Mouse (Mus musculus): ENCODE data around the gene Acvrl1.

The Acvrl1 gene

DNA sequence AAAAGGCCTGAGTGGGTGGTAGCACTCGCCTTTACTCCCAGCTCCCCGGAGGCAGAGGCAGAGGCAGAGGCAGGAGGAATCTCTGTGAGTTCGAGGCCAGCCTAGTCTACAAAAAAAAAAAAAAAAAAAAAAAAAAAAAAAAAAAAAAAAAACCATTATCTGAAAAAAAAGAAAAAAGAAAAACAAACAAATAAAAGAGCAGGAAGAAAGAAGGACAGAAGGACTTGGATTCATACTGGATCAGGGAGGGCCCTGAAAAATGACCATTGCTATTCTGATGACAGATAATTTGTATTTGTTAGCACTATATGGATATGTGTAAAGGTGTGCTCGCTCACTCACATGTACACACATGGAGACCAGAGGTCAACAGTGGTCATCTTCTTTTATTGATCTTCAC is 43.0 kb downstream of the Acvrl1 start:
- no peak for DNase-seq

DNA sequence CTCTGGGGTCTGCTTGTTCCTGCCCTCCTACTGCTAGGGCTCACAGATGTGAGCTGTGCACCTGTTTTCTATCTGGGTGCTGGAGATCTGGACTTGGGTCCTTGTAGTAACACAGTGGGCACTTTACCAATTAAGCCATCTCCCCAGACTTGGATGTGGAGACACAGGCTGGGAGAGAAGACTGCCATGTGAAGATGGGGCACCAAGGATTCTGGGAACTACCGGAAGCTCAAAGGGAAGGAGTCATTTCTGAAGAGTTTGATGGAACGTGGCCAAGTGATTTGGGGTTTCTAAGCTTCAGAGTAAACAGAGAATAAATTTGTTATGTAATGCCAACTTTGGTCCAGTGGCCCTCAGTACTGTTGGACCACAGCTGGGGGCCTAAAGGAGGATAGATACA is 43.7 kb downstream of the Acvrl1 start:
- DNase-seq, result no peak

DNA sequence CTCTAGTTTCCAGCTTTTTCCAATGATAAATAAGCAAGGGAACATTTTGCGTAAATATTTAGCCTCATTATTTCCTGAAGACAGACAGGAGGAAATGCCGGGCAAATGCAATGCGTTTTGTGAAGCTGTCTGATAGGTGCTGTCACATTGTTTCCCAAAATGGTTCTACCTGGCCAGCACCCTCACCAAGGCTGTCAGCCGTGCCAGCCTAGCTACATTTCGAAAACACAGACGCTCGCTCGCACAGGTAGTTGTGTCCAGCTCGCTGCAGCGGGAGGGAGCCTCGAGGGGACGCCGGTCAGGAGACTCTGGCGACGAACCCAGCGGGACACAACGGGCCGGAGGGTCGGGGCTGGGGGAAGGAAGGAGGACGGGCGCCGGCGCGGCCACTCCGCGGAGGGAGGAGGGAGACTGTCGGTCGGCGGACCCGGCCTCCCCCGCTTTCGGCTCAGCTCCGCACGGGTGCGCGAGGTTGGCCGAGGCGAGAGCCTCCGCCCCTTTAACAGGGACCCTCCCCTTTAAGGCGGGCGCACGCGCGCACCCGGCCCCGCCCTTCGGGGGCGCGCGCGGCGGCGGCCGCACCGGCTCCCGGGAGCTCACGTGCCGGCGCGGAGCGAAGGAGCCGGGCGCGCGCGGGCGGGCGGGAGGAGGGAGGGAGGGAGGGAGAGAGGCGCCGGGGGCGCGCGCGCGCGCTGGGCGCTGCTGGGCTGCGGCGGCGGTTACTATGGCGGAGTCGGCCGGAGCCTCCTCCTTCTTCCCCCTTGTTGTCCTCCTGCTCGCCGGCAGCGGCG is 45.3 kb downstream of the Acvrl1 start, which contains the start of gene Acvr1b:
Gene Acvr1b, plus strand, starts transcription at position 647 of the 791 bp plus-strand sequence.
- peak; percentile 93 for DNase-seq

DNA sequence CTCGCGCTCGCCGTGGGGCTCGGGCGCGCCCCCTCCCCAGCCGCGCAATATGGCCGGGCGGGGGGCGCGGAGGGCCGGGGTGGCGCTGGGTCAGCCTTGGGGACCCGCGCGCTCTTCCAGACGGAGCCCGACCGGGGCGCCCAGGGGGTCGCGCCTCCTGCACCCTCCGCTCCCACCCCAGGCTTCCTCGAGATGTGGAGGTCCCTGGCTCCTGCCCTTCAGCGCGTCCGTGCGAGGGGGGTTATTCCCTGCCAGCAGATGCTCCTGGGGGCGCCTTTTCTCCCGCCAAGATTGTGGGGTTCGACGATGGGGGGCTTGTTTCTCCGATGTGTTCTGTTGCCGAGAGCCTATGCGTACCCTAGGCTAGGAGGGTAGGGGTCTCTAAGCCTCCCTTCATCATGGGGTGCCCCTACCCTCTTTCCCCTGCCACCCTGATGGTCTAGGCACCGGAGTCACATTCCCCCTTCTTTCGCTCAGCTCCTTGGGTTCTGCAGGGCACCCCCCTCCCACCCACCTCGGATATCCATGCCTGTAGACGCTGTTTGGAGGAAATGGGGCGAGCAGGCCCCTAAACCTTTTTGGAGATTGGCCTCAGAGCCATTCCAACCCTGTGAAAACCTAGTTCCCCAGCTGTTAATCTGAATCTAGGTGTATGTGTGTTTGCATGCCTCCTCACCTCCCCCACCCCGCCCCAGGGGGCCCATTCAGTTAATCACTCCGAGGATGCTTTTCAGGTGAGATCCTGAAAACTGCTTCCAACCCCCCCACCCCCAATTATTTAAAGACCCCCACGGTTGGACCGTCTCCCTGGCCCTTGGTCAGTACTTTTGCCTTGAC is 46.2 kb downstream of the Acvrl1 start:
- DNase-seq, result no peak

DNA sequence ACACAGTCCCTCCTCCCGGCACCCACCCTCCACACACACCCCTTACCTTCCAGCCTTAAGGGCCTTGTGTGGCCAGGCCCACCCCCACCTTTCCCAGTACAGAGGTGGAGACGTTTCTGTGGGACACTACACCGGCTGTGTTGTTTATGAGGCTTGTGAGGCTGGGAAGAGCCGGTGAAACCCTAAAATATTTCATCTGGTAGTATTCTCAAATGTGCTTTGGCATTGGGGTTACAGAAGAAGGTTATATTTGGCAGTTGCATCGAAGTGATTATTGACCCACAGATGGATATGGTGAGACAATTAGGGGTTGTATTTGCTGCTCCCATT is 46.8 kb downstream of the Acvrl1 start:
- DNase-seq, result no peak

DNA sequence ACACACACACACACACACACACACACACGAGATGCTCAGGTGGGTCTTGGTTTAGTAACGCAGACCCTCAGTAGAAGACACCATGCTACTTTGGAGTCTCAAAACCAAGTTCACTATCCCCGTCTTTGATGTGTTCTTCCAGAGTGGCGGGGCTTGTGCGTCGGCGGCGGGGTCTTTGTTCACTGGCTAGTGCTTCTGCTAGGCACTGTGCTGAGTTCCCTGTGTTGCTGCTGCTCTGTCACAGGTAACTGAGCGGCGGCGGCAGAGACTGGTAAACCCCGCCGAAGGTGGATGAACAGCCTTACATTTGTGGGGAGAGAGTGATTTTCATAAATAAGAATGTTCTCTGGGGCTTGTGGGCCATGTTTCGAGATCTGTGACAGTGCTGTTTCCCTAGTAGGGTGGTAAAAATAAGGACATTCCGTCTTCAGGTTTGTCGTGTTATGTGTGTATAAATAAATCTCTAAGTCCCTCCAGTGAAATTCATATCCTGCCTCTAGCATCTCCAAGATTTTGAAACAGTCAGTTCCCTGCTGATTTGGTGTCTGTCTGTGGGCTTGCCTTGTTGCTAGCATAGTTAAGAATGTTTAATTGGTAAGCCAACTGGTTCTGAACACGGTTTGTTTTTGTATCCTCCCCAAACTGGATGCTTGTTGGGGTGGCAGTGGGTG is 47.4 kb downstream of the Acvrl1 start:
- DNase-seq, result no peak

DNA sequence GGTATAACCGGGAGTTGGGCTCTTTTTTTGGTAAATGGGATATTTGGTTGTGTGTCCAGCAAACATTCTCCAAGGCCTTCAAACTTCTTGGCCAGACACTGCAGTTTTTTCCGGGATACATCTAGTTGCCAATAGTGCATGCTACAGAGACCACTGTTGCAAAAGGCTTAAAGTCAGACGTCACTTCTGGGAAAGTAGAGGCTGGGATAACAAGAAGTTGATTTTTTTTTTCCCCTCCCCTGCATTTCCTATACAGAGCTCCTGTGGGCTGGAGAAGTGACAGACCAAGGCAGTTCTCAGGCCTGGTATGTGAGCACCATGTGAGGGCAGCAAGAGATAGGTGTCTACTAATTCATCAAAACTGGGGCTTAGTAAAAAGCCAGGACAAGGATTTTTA is 48.0 kb downstream of the Acvrl1 start:
- DNase-seq, result no peak

DNA sequence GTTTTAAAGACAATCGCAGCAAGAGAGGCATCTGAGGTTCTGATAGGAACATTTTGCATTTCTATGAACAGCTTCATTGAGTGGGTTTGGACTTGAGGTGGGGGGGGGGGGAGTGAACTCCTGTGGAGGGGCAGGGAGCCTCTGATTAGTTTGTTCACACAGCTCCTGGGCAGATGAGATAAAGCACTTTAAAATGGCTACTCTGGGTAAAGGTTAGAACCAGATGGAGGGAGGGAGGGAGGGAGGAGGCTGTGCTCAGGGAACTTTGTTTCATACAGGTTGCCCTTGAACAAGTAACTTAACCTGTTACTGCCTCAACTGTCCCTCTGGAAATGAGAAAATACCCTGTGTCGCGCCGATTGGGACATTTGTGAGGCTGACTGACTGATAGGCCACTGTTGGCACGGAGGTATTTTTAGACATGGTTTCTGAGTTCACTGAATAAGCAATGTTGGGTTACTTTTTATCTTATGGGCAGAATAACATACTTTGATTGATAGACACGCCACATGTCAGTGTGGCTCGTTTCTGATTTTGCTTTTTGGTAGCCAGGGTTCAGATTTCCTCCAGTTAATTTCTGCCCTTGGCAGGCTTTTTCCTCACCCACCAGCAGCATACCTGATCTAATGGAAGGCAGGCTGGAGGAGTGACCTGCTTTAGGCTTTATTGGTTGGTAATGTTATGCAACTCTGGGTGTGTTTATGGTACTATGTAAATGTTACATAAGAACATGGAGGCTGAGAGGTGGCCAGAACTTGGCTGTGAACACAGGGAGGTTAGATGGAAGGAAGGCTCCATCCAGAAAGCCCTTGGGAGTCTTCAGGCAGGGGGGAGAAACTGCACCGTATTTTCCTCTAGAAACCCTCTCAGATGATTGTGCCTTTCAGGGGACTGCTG is 48.7 kb downstream of the Acvrl1 start:
- no peak for DNase-seq

DNA sequence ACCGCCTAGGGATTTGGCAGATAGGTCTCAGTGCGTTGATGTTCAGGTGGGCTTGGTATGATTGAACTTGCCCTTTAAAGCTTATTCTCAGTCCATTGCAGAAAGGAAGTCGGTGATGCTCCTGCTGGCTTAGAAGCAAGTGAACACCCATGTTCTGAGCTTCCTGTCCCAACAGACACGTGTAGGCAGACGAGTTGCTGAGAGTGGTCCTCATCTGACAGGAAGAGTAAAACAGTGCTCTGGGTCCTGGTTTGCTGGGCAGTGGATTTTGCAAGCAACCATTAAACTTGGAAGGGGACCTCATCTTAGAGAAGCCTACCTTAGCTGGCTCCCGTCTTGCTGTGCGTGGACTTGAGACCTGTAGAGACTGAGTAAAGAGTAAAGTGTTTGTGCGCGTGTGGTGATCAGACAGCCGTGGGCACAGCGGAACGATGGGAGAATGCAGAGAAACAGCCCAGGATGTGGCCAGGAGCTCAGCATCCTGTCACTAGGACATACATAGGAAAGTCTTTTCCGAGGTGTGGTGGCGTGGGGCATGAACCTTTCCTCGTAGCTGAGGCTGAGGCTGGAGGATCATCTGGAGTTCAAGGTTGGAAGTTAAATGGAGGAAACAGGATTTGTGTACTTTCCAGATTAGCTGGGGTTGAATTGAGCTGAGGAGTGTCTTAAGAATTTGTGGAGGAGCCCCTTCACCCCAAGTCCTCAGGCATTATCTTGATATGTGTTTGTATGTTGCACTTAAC is 52.2 kb downstream of the Acvrl1 start:
- no peak for DNase-seq

DNA sequence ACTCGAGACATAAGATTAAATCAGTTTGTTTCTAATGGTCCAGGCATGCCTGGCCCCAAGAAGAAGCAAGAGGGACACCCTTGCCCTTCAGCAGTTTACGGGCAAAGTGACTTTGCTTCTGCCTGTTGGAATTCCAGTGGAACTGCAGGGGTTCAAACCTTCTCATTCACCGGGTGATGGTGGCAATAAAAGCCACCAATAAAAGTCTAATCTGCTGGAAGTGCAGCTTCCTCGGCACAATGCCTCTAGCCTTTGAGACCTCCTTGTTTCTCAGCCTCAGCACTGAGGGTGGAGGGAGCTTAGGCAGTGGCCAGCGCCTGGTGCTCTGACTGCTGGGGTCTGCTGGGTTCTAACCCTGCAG is 52.8 kb downstream of the Acvrl1 start:
- DNase-seq, result no peak

DNA sequence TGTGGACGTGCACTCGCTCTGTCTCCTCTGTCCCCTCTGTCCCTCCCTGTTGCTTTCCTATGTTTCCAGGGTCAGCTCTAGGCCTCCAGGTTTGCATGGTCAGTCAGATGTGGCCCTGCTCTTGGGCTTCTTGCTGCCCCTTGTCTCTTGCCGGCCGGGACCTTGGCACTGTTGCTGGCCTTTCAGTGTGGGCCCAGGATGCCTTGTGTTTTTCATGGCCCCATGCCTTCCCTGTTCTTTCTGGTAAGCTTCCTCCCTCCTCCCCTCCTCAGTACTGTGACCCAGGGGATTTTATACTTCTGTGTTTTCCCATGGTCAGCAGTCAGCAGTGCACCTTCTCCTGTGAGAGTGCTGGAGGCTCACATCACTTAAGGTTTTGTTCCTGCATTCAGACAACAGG is 53.2 kb downstream of the Acvrl1 start:
- DNase-seq, result no peak

DNA sequence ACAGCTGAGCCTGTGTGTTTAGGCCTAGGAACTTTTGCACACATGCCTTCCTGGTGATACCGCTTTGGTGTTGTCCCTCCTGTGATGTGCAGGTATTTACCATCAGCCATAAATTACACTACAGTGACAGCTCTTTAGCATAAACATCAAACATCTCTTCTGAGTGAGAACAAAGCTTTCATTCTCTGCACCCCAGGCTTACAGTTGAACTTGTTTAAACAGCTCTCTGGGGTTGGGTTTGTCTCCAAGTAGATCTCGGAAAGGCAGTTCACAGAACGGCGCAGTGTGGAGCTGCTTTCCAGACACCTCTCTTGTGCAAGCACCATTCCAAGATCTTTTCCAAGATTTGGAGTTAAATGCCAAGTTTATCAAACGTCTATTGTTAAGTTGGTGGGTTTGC is 54.4 kb downstream of the Acvrl1 start:
- no peak for DNase-seq

DNA sequence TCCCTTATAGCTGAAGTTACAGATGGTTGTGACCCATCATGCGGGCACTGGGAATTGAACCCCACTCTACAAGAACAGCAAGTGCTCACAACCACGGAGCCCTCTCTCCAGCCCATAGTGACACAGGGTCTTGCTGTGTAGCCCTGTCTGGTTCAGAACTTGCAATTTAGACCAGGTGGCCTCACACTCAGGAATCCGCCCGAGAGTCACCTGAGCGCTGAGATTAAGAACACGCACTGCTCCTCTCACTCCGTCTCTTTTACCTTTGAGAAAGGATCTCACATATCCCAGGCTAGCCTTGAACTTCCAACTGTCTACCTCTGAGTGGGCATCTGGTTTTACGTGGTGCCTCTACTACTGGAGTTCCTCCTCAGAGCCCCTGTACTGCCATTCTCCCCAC is 56.0 kb downstream of the Acvrl1 start:
- DNase-seq, result no peak

DNA sequence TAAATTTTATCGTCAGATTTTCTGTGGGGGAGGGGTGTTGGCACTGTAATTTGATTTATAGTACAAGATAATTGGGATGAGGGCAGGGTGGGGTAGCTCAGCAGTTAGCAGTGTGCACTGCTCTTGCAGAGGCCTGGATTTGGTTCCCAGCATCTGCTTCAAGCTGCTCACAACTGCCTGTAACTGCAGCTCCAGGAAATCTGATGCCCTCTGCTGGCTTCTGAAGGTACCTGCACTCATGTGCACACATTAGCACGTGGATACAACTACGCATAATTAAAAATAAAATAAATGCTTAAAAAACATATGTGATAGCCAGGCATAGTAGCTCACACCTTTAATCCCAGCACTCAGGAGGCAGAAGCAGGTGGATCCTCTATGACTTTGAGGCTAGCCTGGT is 57.2 kb downstream of the Acvrl1 start:
- no peak for DNase-seq

DNA sequence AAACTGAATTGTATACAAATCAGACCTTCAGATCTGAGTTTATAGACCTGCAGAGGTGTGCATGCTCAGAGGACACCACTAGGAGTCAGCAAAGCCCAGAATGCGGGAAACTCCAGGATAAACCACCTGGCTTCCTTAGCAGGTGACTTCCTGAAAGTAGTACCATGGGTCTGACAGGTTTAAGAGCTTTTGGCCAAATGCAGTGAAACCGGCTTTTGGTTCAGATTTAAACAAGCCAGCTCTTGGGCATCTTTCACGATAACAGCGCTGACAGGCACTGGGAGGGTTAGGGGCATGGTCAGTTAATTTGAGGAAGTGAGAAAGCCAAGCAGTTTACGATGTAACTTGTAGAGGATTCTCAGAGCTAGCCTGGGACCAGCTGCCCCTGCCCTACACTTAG is 59.6 kb downstream of the Acvrl1 start:
- no peak for DNase-seq

DNA sequence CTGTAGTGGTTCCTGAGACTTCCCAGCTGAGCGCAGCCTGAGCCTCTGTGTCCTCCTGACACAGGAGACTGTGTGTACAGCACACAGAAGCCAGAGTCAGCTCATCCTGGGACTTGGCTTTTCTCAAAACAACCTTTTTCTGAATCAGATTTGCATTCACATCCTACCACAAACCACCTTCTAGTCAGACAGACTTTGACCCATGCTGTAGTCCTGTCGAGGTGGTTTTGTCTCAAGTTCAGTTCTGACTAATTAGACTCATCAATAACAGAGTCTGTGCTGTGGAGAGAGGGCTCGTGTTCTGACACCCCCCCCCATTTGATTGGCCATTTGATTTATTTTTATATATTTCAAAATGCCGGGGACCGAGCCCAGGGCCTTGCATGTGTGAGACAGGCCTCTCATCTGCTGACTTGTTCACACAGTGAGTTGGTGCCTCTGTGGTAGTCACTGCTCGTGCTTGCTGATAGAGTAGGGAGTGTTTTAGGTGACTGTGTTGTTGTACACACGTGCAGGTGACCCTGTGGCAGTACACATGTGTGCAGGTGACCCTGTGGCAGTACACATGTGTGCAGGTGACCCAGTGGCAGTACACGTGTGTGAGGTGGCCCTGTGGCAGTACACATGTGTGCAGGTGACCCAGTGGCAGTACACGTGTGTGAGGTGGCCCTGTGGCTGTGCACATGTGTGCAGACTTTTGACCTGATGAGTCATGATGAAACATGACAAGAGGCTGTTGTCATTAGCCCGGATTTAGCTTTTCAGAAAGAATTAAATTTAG is 61.8 kb downstream of the Acvrl1 start:
- no peak for DNase-seq

DNA sequence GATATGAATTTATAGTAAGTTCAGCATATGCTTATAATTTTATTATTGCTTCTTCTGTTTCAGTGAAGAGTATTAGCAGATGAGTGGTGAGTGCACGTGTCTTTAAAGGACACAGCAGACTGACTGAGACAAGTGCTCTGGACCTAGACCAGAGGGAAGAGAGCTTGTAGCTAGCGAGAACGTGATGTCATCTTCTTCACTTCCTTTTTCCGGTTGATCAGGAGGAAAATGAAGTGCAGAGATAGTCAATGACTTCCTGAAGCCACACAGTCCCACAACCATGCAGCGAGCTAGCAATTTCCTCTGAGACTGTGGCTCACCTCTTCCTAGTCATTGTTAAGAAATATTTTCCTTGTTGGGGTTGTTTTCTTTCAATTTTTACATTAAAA is 62.4 kb downstream of the Acvrl1 start:
- no peak for DNase-seq

DNA sequence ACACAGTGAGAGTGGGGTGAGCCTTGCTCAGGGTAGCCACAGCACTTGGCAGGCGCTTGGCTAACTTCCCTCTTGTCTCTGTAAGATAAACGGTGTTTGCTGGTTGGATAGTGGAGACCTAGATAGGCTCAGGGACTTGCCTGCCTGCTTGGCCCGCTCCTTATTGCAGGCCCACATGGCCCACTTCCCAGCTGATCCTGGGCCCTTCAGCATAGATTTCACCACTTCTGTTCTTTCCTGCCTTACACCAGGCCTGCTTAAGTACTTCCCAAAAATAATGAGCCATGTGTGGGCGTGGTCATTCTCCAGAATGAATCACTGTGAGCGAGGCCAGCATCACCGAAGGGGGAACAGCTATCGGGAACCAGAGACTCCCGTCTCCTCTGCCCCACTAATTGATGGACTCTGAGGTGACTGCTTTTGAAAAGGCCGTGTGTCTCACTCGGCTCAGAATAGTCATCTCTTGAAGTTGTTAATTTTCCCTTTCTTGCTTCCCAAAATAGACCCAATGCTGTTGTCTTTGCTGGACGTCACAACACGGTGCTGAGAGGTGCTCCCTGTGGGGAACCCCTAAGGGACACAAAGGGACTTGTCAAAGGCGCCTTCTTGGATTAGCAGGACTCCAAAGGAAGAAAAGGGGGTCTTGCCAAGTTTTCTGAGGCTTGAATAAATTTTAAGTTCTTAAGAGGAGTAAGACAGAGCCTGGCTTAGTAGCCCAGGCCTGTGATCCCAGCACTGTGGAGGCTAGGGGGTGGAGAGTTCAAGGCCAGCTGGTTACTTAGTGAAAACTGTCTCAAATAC is 63.3 kb downstream of the Acvrl1 start:
- DNase-seq, result peak; percentile 43

DNA sequence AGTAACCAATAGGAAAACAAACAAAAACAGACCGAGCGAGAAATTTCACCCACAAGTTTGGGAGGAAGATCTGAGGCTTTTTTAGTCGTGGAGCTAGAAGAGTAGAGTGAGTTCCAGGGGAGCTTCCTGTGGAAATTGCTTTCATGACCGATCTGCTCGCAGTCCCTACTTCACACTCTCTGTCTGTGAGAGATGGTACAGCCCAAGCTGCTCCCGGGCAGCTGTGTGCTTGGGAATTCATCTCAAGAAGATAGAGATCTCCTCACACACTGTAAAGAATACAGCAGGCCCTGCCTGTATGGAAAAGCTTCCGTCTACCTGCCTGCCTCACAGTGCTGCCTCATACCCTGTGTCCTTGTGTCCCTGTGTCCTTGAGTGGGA is 63.9 kb downstream of the Acvrl1 start:
- no peak for DNase-seq

DNA sequence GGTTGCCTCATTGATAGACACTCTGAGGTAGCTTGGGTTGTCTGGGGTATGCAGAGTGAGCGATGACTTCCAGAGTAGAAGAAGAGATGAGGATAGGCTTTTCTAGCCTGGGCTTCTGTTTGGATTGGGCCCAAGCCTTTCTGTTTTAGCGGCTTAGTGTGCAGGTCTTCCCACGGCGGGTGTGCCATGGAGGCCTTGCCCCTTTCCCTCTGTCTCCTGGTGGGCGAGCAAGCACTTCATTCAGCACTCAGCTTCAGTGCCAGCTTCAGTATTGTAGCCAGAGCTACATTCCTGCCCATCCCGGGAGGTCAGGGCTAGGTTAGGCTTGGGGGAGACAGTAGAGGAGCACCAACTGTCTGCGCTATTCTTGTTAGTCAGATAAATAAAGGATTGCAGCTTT is 64.3 kb downstream of the Acvrl1 start:
- no peak for DNase-seq

DNA sequence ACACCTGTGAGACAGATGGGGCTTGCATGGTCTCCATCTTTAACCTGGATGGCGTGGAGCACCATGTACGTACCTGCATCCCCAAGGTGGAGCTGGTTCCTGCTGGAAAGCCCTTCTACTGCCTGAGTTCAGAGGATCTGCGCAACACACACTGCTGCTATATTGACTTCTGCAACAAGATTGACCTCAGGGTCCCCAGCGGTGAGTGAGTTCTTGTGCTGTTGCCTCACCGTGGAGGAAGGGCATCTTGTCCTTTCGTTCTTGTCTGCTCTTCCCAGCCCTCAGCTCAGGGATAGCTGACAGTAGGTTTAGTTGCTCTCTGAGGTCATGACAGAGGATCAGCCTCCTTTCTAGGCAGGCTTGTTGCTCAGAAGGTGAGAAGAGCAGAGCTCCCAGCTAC is 65.6 kb downstream of the Acvrl1 start:
- no peak for DNase-seq

All from right cerebral cortex, postnatal 25 days (tissue).